Mouse (Mus musculus) midbrain, postnatal 0 days (tissue): Measurements from ENCODE around the gene Grwd1. TPM values are rescaled to one million over a fixed set of nuclear protein-coding genes. Genes with fewer than 3 reads are reported as not detected.
A peak's percentile ranks its signal among the peaks of the same experiment; 100 is the strongest.

Experiments
- ATAC-seq: fragments of 200-750 bp; cut with Nextera tagmentation; 2 replicates; pipeline ENCODE4 v1.8.0; 2017; ENCODE audit warnings: moderate number of reproducible peaks, mild to moderate bottlenecking, moderate TSS enrichment, moderate library complexity; ENCODE audit not compliant: low FRiP score
- DNase-seq: peaks from one replicate; pipeline ENCODE4 v3.0.0-alpha.2; 2015; ENCODE audit warnings: low spot score
- H3K27ac ChIP-seq: fragments of 300-500 bp; sonication (generic); 2 replicates; pipeline ENCODE4 v1.5.1; 2014; ENCODE audit warnings: low read depth, mild to moderate bottlenecking, low read length, mixed read lengths
- H3K27me3 ChIP-seq: fragments of 300-500 bp; sonication (generic); 2 replicates; pipeline ENCODE4 v1.6.1; 2014; ENCODE audit warnings: low read length, control low read depth, mixed read lengths; ENCODE audit not compliant: insufficient read depth
- H3K36me3 ChIP-seq: fragments of 300-500 bp; sonication (generic); 2 replicates; pipeline ENCODE4 v1.6.1; 2014; ENCODE audit warnings: low read length, control low read depth, mixed read lengths; ENCODE audit not compliant: insufficient read depth
- H3K4me1 ChIP-seq: fragments of 300-500 bp; sonication (generic); 2 replicates; pipeline ENCODE4 v1.6.1; 2014; ENCODE audit warnings: mild to moderate bottlenecking, control low read depth, antibody characterized with exemption, low read length, mixed read lengths; ENCODE audit not compliant: insufficient read depth
- H3K4me2 ChIP-seq: fragments of 300-500 bp; sonication (generic); 2 replicates; pipeline ENCODE4 v1.6.1; 2014; ENCODE audit warnings: low read depth, mild to moderate bottlenecking, low read length, mixed read lengths; ENCODE audit not compliant: poor library complexity, severe bottlenecking
- H3K4me3 ChIP-seq: fragments of 300-500 bp; sonication (generic); 2 replicates; pipeline ENCODE4 v1.5.1; 2014; ENCODE audit warnings: low read depth, mild to moderate bottlenecking, low read length, moderate library complexity
- H3K9ac ChIP-seq: fragments of 300-500 bp; sonication (generic); replicated peaks from 2 replicates; pipeline ENCODE4 v1.6.1; 2014; ENCODE audit warnings: mild to moderate bottlenecking, low read length, moderate library complexity, mixed read lengths; ENCODE audit not compliant: poor library complexity, severe bottlenecking
- H3K9me3 ChIP-seq: fragments of 300-500 bp; sonication (generic); 2 replicates; pipeline ENCODE4 v1.6.1; 2016; ENCODE audit warnings: low read length, control low read depth
- CTCF ChIP-seq: IDR thresholded peaks from 2 replicates; pipeline ENCODE4 v1.5.1; 2016; ENCODE audit warnings: antibody characterized with exemption, mild to moderate bottlenecking
- WGBS: fragments of 180-500 bp; shearing (Covaris S2); extraction: QIAGEN DNeasy Blood & Tissue Kit; methylation state at CpG from one replicate; pipeline ENCODE4 v1.1.7; 2014; 5-methylcytosine and 5-hydroxymethylcytosine counted together
- polyA plus RNA-seq: library from polyadenylated mRNA; unstranded; fragments of >200 nt; fragmentation: Nextera tagmentation; extraction: Ambion mirVana; gene quantifications from 2 replicates; pipeline ENCODE4 v1.2.1, GENCODE M21; 2015
- total RNA-seq: library from RNA; depleted of rRNA; stranded (reverse); fragments of >200 nt; gene quantifications from 2 replicates; pipeline ENCODE4 v1.2.3, GENCODE M21; 2014

Grwd1 gene
- total and polyA plus RNA-seq, 2 experiments from 2014 or later = 31.3 to 48.7 TPM

GRCm38 (mm10) chr7:45786661-45787413 is 43.9 kb downstream of the Grwd1 start:
- TF ChIP-seq CTCF = no peak
- ATAC-seq (0 out of 2 replicates have a peak, but pooled peaks have one; percentile 9), DNase-seq (peak; percentile 87)
- peaks cover 5% of the 10 kb centered on the region; the same call in 1 of the 2 replicates for H3K4me1 ChIP-seq
- H3K9ac ChIP-seq = peak overlapping the region; percentile 99
- H3K27me3 ChIP-seq = no peaks in the 10 kb centered on the region
- peak overlapping the region; percentile 92 for H3K4me3 ChIP-seq
- peak overlapping the region; percentile 92; the same call in 1 of the 2 replicates for H3K27ac ChIP-seq
- peaks cover 34% of the 10 kb centered on the region for H3K36me3 ChIP-seq
- WGBS = 12% methylated on average over 16 of the region's 17 CpGs
- H3K4me2 ChIP-seq = peak overlapping the region; percentile 88
- H3K9me3 ChIP-seq = no peaks in the 10 kb centered on the region

GRCm38 (mm10) chr7:45786136-45786578 is 44.6 kb downstream of the Grwd1 start:
- Histone ChIP-seq H3K9me3 (no peaks in the 10 kb centered on the region), H3K36me3 (peaks cover 30% of the 10 kb centered on the region), H3K27me3 (no peaks in the 10 kb centered on the region), H3K27ac (peak overlapping the region; percentile 92), H3K9ac (peak overlapping the region; percentile 99), H3K4me3 (peak overlapping the region; percentile 92), H3K4me2 (peak overlapping the region; percentile 88), H3K4me1 (peaks cover 5% of the 10 kb centered on the region; the same call in 1 of the 2 replicates)
- peak; percentile 22; the same call in 1 of the 2 replicates for ATAC-seq
- TF ChIP-seq CTCF = no peak
- peak; percentile 92 for DNase-seq
- 2% methylated on average over 14 of the region's 14 CpGs for WGBS

- peak overlapping the region; percentile 92 for H3K27ac ChIP-seq
- peak overlapping the region; percentile 88 for H3K4me2 ChIP-seq
- no peak; the same call in 1 of the 2 replicates for TF ChIP-seq CTCF
- H3K4me1 ChIP-seq = peaks cover 5% of the 10 kb centered on the region; the same call in 1 of the 2 replicates
- peak; percentile 28 for ATAC-seq
- no peaks in the 10 kb centered on the region for H3K9me3 ChIP-seq
- H3K9ac ChIP-seq = peak overlapping the region; percentile 99
- peak; percentile 50 for DNase-seq
- H3K4me3 ChIP-seq = peak overlapping the region; percentile 92
- WGBS = under 1% methylated on average over 31 of the region's 42 CpGs
- no peaks in the 10 kb centered on the region for H3K27me3 ChIP-seq
- H3K36me3 ChIP-seq = peaks cover 24% of the 10 kb centered on the region
These were observed 45.2 kb downstream of the Grwd1 start for GRCm38 (mm10) chr7:45785388-45786135.

GRCm38 (mm10) chr7:45784524-45785372 is 46.0 kb downstream of the Grwd1 start, which contains the start of gene Sult2b1:
TSS of gene Sult2b1 (minus strand) at chr7:45784669.
- H3K4me2 ChIP-seq = peak within 1 kb of the TSS; percentile 88
- no peaks in the 10 kb centered on the region for H3K9me3 ChIP-seq
- H3K27me3 ChIP-seq = no peaks in the 10 kb centered on the region
- peak within 1 kb of the TSS; percentile 99 for H3K9ac ChIP-seq
- ATAC-seq = peak; percentile 80
- 12% methylated on average over 20 of the region's 20 CpGs for WGBS
- TF ChIP-seq CTCF = no peak
- peak within 1 kb of the TSS; percentile 92 for H3K27ac ChIP-seq
- peaks cover 18% of the 10 kb centered on the region for H3K36me3 ChIP-seq
- peaks cover 5% of the 10 kb centered on the region; the same call in 1 of the 2 replicates for H3K4me1 ChIP-seq
- DNase-seq = peak; percentile 99
- H3K4me3 ChIP-seq = peak within 1 kb of the TSS; percentile 92

GRCm38 (mm10) chr7:45783511-45784091 is 47.1 kb downstream of the Grwd1 start, which contains the start of gene Lmtk3:
TSS of gene Lmtk3 (plus strand) at chr7:45783738.
- peaks cover 5% of the 10 kb centered on the region; the same call in 1 of the 2 replicates for H3K4me1 ChIP-seq
- DNase-seq (peak; percentile 86), ATAC-seq (peak; percentile 53)
- H3K9me3 ChIP-seq = no peaks in the 10 kb centered on the region
- WGBS = 1% methylated on average over 35 of the region's 38 CpGs
- H3K4me3 ChIP-seq = peak within 1 kb of the TSS; percentile 92
- peaks cover 8% of the 10 kb centered on the region for H3K36me3 ChIP-seq
- H3K4me2 ChIP-seq = peak within 1 kb of the TSS; percentile 88
- no peaks in the 10 kb centered on the region for H3K27me3 ChIP-seq
- TF ChIP-seq CTCF = peak; percentile 50
- peak within 1 kb of the TSS; percentile 99 for H3K9ac ChIP-seq
- peak within 1 kb of the TSS; percentile 92 for H3K27ac ChIP-seq
